Mouse (Mus musculus) retina, postnatal 7 days (tissue): ENCODE measurements around the gene Gm3029.
"Not testable (repeated sequence)": the region's sequence is repeated elsewhere in the genome, so short reads cannot be mapped to it uniquely, and the experiment has no call there.

ENCODE experiments used
- DNase-seq: peaks from one replicate; pipeline ENCODE4 v3.0.0-alpha.2; 2012; ENCODE audit warnings: low read depth, low spot score

Gene Gm3029

DNA sequence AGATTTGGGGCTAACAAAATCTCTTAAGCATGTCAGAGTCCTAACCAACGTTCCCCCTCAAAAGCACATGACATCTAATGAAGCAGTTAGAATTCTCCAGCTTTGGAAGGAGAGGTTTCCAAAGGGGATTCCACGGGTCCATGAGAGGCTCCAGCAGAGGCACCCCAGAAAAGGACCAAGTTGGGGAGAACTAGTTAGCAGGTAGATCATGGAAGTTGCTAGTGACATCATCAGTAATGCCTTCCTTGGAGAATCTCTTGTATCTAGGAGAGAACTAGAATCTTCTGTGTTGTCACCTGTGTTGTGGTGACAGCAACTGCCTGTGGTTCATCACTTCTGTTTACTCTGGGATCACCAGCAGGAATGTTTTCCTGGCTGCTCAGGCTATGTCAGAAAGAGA lies at the start of gene Gm3029:
Gene Gm3029 (plus strand): TSS at position 301 of the 400 bp plus-strand sequence.
- not testable (repeated sequence) for DNase-seq

DNA sequence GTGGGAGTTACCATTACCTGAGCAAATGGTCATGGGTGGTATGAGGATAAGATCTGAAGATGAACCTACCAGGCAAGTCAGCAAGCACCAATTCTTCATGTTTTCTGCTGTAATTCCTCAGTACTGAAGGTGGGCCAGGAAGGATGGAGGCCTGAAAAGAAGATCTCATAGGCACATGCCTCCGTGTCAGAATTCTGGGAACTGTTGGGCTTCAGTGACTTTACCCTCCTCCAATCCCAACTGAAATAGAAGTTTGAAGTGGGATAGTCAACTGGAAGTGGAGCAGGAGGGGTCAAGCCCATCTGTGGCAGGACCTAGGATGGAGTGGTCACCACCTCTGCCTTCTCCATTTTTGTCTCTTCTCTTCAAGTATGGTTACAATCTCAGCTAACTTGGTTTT lies 47.7 kb upstream of the Gm3029 start, which contains the start of gene Gm2916:
Gene Gm2916 (plus strand): TSS at position 301 of the 400 bp plus-strand sequence.
- DNase-seq: not testable (repeated sequence)

DNA sequence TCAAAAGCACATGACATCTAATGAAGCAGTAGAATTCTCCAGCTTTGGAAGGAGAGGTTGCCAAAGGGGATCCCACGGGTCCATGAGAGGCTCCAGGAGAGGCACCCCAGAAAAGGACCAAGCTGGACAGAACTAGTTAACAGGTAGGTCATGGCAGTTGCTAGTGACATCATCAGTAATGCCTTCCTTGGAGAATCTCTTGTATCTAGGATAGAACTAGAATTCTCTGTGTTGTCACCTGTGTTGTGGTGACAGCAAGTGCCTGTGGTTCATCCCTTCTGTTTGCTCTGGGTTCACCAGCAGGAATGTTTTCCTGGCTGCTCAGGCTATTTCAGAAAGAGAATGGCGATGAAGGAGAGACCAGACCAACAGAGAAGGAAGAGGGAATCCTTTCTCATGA lies 31.7 kb downstream of the Gm3029 start, which contains the start of gene Gm3095:
Gene Gm3095 (plus strand): TSS at position 301 of the 400 bp plus-strand sequence.
- DNase-seq: not testable (repeated sequence)
